Mouse (Mus musculus) heart, embryonic 16.5 days (tissue): ENCODE results near the gene Kctd17. TPM values are rescaled to one million over a fixed set of nuclear protein-coding genes. Genes with fewer than 3 reads are reported as not detected.

Source experiments
- ATAC-seq: fragments of 200-750 bp; cut with Nextera tagmentation; replicated peaks from 2 replicates; pipeline ENCODE4 v1.8.0; 2017; ENCODE audit warnings: moderate number of reproducible peaks; ENCODE audit not compliant: insufficient read depth, low FRiP score; ENCODE audit errors: extremely low read depth
- H3K27ac ChIP-seq: fragments of 300-500 bp; sonication (generic); 2 replicates; pipeline ENCODE4 v1.5.1; 2014; ENCODE audit warnings: mild to moderate bottlenecking, low read length, control low read depth, moderate library complexity
- H3K27me3 ChIP-seq: fragments of 300-500 bp; sonication (generic); 2 replicates; pipeline ENCODE4 v1.6.1; 2014; ENCODE audit warnings: low read length, mixed read lengths; ENCODE audit not compliant: control insufficient read depth, insufficient read depth
- H3K36me3 ChIP-seq: fragments of 300-500 bp; sonication (generic); 2 replicates; pipeline ENCODE4 v1.6.1; 2014; ENCODE audit not compliant: control insufficient read depth, insufficient read depth
- H3K4me1 ChIP-seq: fragments of 300-500 bp; sonication (generic); 2 replicates; pipeline ENCODE4 v1.6.1; 2014; ENCODE audit warnings: low read length, mixed read lengths; ENCODE audit not compliant: control insufficient read depth, insufficient read depth
- H3K4me2 ChIP-seq: fragments of 300-500 bp; sonication (generic); 2 replicates; pipeline ENCODE4 v1.6.1; 2014; ENCODE audit warnings: low read depth, mild to moderate bottlenecking, control low read depth, low read length
- H3K4me3 ChIP-seq: fragments of 300-500 bp; sonication (generic); 2 replicates; pipeline ENCODE4 v1.5.1; 2014; ENCODE audit warnings: mild to moderate bottlenecking, control low read depth, low read length
- H3K9ac ChIP-seq: fragments of 300-500 bp; sonication (generic); 2 replicates; pipeline ENCODE4 v1.6.1; 2014; ENCODE audit warnings: low read length, control low read depth
- H3K9me3 ChIP-seq: fragments of 300-500 bp; sonication (generic); replicated peaks from 2 replicates; pipeline ENCODE4 v1.6.1; 2016; ENCODE audit warnings: low read length; ENCODE audit not compliant: control insufficient read depth
- WGBS: fragments of 180-500 bp; shearing (Covaris S2); extraction: QIAGEN DNeasy Blood & Tissue Kit; methylation state at CpG from one replicate; pipeline ENCODE4 v1.1.7; 2014; 5-methylcytosine and 5-hydroxymethylcytosine counted together
- polyA plus RNA-seq: library from polyadenylated mRNA; unstranded; fragments of >200 nt; fragmentation: Nextera tagmentation; extraction: Ambion mirVana; gene quantifications from 2 replicates; pipeline ENCODE4 v1.2.1, GENCODE M21; 2015

Kctd17 gene
- 18.9 and 22.6 TPM in 2 replicates for polyA plus RNA-seq

DNA sequence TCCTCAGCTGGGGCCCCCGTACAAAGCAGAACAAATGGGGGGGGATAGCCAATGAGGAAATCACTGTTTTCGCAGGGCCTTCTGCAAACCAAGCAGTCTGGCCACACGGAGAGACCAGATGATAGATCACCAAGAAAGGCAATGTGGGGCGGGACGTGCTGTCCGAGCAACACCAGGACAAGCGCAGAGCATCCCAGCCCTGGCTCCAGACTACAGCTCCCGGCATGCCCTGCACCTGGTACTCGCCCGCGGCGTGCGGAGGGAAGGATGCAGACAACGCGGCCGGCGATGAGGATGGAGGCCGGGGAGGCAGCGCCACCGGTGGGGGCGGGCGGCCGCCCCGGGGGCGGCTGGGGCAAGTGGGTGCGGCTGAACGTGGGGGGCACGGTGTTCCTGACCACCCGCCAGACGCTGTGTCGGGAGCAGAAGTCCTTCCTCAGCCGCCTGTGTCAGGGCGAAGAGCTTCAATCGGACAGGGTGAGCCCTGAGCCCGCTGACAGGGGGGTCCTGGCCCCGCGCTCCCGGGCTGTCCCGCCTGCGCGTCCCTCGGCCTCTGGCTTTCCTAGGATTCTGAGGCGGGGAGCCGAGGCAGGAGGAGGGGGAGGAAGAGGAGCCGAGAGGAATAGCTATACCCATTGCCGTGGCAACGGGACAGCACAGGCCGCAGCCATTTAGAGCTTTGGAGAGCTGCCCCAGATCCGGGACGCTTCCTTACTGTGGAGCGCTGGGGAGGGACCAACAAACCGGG is at the start of gene Kctd17:
TSS of gene Kctd17 (plus strand) at position 174 of the 748 bp plus-strand sequence.
- H3K4me2 ChIP-seq: peak within 1 kb of the TSS; percentile 83
- peak within 1 kb of the TSS; percentile 70 for H3K9ac ChIP-seq
- peak within 1 kb of the TSS; percentile 65 for H3K27ac ChIP-seq
- H3K27me3 ChIP-seq: no peaks in the 10 kb centered on the region
- peak within 1 kb of the TSS; percentile 66 for H3K4me3 ChIP-seq
- ATAC-seq: peak; percentile 77
- no peaks in the 10 kb centered on the region for H3K9me3 ChIP-seq
- H3K4me1 ChIP-seq: peaks cover 7% of the 10 kb centered on the region; the same call in 1 of the 2 replicates
- no peaks in the 10 kb centered on the region; the same call in 1 of the 2 replicates for H3K36me3 ChIP-seq
- WGBS: 1% methylated on average over 52 of the region's 52 CpGs

DNA sequence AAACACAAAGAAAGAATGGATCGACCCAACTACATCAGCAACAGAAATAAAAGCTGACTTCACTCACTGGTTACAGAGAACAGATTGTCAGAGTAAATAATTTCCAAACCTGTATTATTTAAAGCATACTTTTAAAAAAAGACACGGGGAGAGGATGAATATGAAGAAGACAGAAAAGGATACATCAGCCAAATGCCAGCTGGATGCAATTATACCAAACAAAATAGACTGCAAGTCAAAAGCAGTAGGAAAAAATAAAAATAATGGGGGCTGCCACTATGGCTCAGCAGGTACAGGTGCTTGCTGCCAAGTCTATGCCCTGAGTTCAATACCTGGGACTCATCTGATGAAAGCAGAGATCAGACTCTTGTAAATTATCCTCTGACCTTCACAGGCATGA is 48.2 kb upstream of the Kctd17 start:
- Histone ChIP-seq H3K27me3 (no peaks in the 10 kb centered on the region; the same call in 1 of the 2 replicates), H3K4me1 (peaks cover 7% of the 10 kb centered on the region; the same call in 1 of the 2 replicates), H3K27ac (no peak overlapping the region), H3K4me3 (no peak overlapping the region), H3K4me2 (no peak overlapping the region), H3K36me3 (no peaks in the 10 kb centered on the region), H3K9ac (no peak overlapping the region), H3K9me3 (peaks cover 3% of the 10 kb centered on the region; the same call in 1 of the 2 replicates)
- ATAC-seq: no peak
- 67% methylated on average over 2 of the region's 2 CpGs for WGBS

DNA sequence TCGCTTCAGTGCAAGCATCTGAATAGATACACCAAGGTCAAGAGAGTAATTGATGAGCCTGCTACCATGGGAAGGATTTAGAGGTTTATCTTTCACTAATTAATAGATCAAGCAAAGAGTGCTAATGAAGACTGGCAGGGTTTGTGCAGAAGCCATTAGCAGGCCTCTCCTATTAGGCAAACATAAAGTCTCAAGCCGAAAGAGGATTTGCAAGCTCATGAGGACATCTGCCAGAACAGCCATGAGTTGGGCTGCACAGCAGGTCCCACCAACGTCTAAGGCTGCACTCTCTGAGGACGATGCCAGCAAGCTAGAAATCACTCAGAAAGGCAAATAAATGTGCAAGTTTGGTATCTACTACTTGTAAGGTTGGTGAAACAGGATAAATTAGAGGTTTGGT is 47.6 kb upstream of the Kctd17 start:
- peaks cover 7% of the 10 kb centered on the region; the same call in 1 of the 2 replicates for H3K4me1 ChIP-seq
- no peak overlapping the region for H3K4me3 ChIP-seq
- H3K27ac ChIP-seq: no peak overlapping the region
- H3K9ac ChIP-seq: no peak overlapping the region
- H3K9me3 ChIP-seq: peaks cover 3% of the 10 kb centered on the region; the same call in 1 of the 2 replicates
- H3K36me3 ChIP-seq: no peaks in the 10 kb centered on the region
- no peak overlapping the region for H3K4me2 ChIP-seq
- 66% methylated on average over 4 of the region's 4 CpGs for WGBS
- ATAC-seq: no peak
- H3K27me3 ChIP-seq: no peaks in the 10 kb centered on the region; the same call in 1 of the 2 replicates

DNA sequence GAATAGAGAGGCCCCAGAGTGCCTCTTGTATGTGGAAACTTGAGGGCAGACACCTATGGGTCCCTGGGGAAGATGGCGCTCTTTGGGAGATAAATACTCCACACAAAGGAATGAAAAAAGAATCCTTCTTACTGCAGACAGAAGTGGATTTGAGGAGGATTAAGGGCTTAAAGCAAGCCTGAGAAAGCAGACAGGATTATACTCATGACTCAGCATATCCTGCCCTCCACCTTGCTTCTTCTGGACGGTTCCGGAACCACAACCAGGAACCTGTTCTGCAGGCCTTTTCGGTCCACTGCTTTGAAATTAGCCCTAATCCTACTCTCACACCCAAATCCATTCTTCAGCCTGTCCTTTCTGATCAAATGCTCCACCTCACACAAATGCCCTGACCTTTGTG is 46.2 kb upstream of the Kctd17 start:
- Histone ChIP-seq H3K4me2 (no peak overlapping the region), H3K36me3 (no peaks in the 10 kb centered on the region), H3K27ac (no peak overlapping the region), H3K4me3 (no peak overlapping the region), H3K9me3 (peaks cover 3% of the 10 kb centered on the region; the same call in 1 of the 2 replicates), H3K27me3 (no peaks in the 10 kb centered on the region; the same call in 1 of the 2 replicates), H3K4me1 (peaks cover 7% of the 10 kb centered on the region; the same call in 1 of the 2 replicates), H3K9ac (no peak overlapping the region)
- no peak for ATAC-seq
- 86% methylated on average over 4 of the region's 4 CpGs for WGBS

- H3K9ac ChIP-seq: no peak overlapping the region
- H3K27me3 ChIP-seq: no peaks in the 10 kb centered on the region; the same call in 1 of the 2 replicates
- 64% methylated on average over 11 of the region's 11 CpGs for WGBS
- H3K4me1 ChIP-seq: peaks cover 7% of the 10 kb centered on the region; the same call in 1 of the 2 replicates
- H3K9me3 ChIP-seq: peaks cover 3% of the 10 kb centered on the region; the same call in 1 of the 2 replicates
- H3K27ac ChIP-seq: no peak overlapping the region; the same call in 1 of the 2 replicates
- no peak overlapping the region for H3K4me2 ChIP-seq
- no peaks in the 10 kb centered on the region for H3K36me3 ChIP-seq
- ATAC-seq: peak; percentile 41; the same call in 1 of the 2 replicates
- no peak overlapping the region for H3K4me3 ChIP-seq
Observed at GRCm38 (mm10) chr15:78383450-78384219, 44.7 kb upstream of the Kctd17 start.

- Histone ChIP-seq H3K4me2 (no peak overlapping the region), H3K4me1 (peaks cover 7% of the 10 kb centered on the region; the same call in 1 of the 2 replicates), H3K27me3 (no peaks in the 10 kb centered on the region; the same call in 1 of the 2 replicates), H3K9me3 (peaks cover under 1% of the 10 kb centered on the region; the same call in 1 of the 2 replicates), H3K27ac (no peak overlapping the region), H3K36me3 (no peaks in the 10 kb centered on the region), H3K9ac (no peak overlapping the region), H3K4me3 (no peak overlapping the region)
- no peak; the same call in 1 of the 2 replicates for ATAC-seq
- WGBS: 49% methylated on average over 7 of the region's 7 CpGs
Observed at GRCm38 (mm10) chr15:78384220-78385116, 43.9 kb upstream of the Kctd17 start.

- Histone ChIP-seq H3K9ac (no peak overlapping the region), H3K4me1 (peaks cover 7% of the 10 kb centered on the region; the same call in 1 of the 2 replicates), H3K27ac (no peak overlapping the region), H3K4me3 (no peak overlapping the region), H3K27me3 (no peaks in the 10 kb centered on the region; the same call in 1 of the 2 replicates), H3K36me3 (no peaks in the 10 kb centered on the region), H3K9me3 (no peaks in the 10 kb centered on the region), H3K4me2 (no peak overlapping the region)
- ATAC-seq: no peak
- WGBS: 91% methylated on average over 1 of the region's 1 CpGs
Observed at GRCm38 (mm10) chr15:78385564-78385963, 42.8 kb upstream of the Kctd17 start.

DNA sequence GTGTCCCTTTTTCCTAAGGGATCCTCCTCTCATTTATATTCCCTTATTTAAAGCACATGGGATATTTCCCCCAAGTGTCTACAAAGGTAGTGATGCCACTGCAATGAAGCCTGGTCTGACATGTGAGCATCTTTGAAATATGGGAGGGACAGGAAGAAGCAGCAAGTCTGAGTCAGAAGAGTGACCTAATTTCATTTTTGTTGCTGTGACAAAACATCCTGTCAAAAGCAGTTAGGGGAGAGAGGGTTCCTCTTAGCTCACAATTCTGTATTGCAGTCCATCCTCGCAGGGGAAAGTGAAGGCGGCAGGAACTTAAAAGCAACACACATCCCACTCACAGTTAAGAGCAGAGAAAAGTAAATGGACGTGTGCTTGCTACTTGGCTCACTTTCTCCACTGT is 37.5 kb upstream of the Kctd17 start:
- H3K27ac ChIP-seq: no peak overlapping the region
- H3K4me1 ChIP-seq: no peaks in the 10 kb centered on the region

More for the DNA sequence above, 37.5 kb upstream of the Kctd17 start:
- H3K4me2 ChIP-seq: no peak overlapping the region
- H3K9ac ChIP-seq: no peak overlapping the region
- H3K36me3 ChIP-seq: no peaks in the 10 kb centered on the region
- no peaks in the 10 kb centered on the region for H3K9me3 ChIP-seq
- no peak for ATAC-seq
- H3K27me3 ChIP-seq: no peaks in the 10 kb centered on the region
- 68% methylated on average over 3 of the region's 3 CpGs for WGBS
- H3K4me3 ChIP-seq: no peak overlapping the region
